In the genomic region with DNA sequence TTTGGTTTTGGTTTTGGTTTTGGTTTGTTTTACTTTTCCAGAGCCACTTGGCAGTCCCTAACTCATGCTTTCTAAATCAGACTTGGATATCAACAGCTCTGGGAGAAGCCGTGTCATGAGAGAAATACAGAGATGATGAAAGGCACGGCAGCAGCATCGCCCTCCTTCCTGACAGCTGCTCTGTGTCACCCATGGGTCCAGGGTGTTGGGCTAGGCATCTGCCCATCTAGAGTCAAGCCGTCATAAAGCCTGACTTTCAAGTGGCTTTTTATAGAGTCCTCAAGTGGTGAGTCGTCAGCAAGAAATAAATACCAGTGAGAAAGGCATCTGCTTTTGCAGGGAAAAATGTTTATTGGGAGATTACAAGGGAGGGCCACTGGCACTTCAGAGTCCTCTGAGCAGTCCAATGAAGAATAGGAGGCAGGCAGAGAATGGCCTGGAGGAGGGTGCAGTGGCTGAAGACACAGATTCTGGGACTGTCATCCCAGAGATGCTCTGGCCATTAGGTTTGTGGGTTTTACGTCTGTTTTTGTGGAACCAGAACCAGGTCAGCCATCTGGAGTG, we compare ENCODE assay signal across 28 mouse cellular contexts. TPM values are rescaled to one million over a fixed set of nuclear protein-coding genes. Genes with fewer than 3 reads are reported as not detected.
DNase-seq lines count a peak whose midpoint lies in the region; ATAC-seq and TF ChIP-seq lines count a peak whose summit lies in the region.
"Had no signal": no experiment of that assay in that cellular context is flagged by ENCODE, and none has a peak within 500 bp of the region (broad histone marks: within the 10 kb centered on the region; RNA-seq: fewer than 3 reads in every experiment).

No protein-coding gene starts in this region.

- WGBS in heart, embryonic 13.5 days, result 35% methylated on average over 6 of the region's 6 CpGs
- 17% methylated on average over 6 of the region's 6 CpGs for WGBS in small intestine, adult 2 months

- H3K4me3 ChIP-seq in heart, embryonic 13.5 days, result no peak overlapping the region
- H3K4me3 ChIP-seq in small intestine, adult 2 months (ENCODE audit: low read depth, low read length), result peak overlapping the region; percentile 40
- H3K4me3 ChIP-seq: embryonic facial prominence, embryonic 13.5 days; gastrocnemius, adult 2 months; hindbrain, embryonic 10.5 days; limb, embryonic 12.5 days; liver, embryonic 12.5 days; lung, embryonic 15.5 days; megakaryocyte, embryonic 14.5 days had no signal

- no peaks in the 10 kb centered on the region for H3K27me3 ChIP-seq in heart, embryonic 13.5 days (replicated peaks)
- H3K27me3 ChIP-seq in small intestine, adult 2 months (ENCODE audit: control insufficient read depth, insufficient read depth, low read length), result no peaks in the 10 kb centered on the region
- H3K27me3 ChIP-seq: embryonic facial prominence, embryonic 13.5 days; limb, embryonic 12.5 days; liver, embryonic 12.5 days; lung, embryonic 15.5 days; megakaryocyte, embryonic 14.5 days had no signal

- peaks cover 15% of the 10 kb centered on the region for H3K4me1 ChIP-seq in heart, embryonic 13.5 days
- peaks cover 13% of the 10 kb centered on the region for H3K4me1 ChIP-seq in small intestine, adult 2 months (ENCODE audit: control insufficient read depth, insufficient read depth, insufficient read length, low read length)
- H3K4me1 ChIP-seq: embryonic facial prominence, embryonic 13.5 days; hindbrain, embryonic 10.5 days; limb, embryonic 12.5 days; liver, embryonic 12.5 days; lung, embryonic 15.5 days; megakaryocyte, embryonic 14.5 days had no signal

- DNase-seq in heart, adult 18-20 months, result no peak
- DNase-seq in left cerebral cortex, postnatal 14 days (ENCODE audit: low spot score in 2 of 2), result peak; percentile 7 to 8
- DNase-seq in left cerebral cortex, adult 8-10 months (ENCODE audit: low spot score in 2 of 2), result no peak
- DNase-seq in Muller cell, postnatal 12 days (ENCODE audit: inconsistent ontology term), result peak; percentile 23
- DNase-seq in embryo, embryonic 11 days, result no peak
- DNase-seq: adrenal gland, postnatal 14 days; cerebellum, adult 11 months; cerebellum, postnatal 10 days; gastrocnemius, adult 2 months; kidney, postnatal 4 days; layer of hippocampus, adult 9-11 months; midbrain, embryonic 14.5 days; retina, postnatal 1 day; thymus, adult 2 months had no signal

- intact Hi-C loops in left cerebral cortex, postnatal 14 days (cut with DNase I), result no loop called here

- H3K27ac ChIP-seq in heart, embryonic 13.5 days (replicated peaks), result no peak overlapping the region
- H3K27ac ChIP-seq in small intestine, adult 2 months (ENCODE audit: insufficient read depth, low read depth, low read length), result 0 out of 2 replicates have a peak overlapping the region, but pooled peaks have one; percentile 41
- H3K27ac ChIP-seq: embryonic facial prominence, embryonic 13.5 days; gastrocnemius, adult 2 months; hindbrain, embryonic 10.5 days; limb, embryonic 12.5 days; liver, embryonic 12.5 days; lung, embryonic 15.5 days had no signal

- H3K4me2 ChIP-seq in heart, embryonic 13.5 days, result peak overlapping the region; percentile 46
- H3K4me2 ChIP-seq: embryonic facial prominence, embryonic 13.5 days; limb, embryonic 12.5 days; liver, embryonic 12.5 days; lung, embryonic 15.5 days had no signal

- H3K36me3 ChIP-seq in heart, embryonic 13.5 days, result no peaks in the 10 kb centered on the region
- no peaks in the 10 kb centered on the region for H3K36me3 ChIP-seq in small intestine, adult 2 months (ENCODE audit: control insufficient read depth, insufficient read depth, low read length)
- H3K36me3 ChIP-seq: embryonic facial prominence, embryonic 13.5 days; hindbrain, embryonic 10.5 days; limb, embryonic 12.5 days; liver, embryonic 12.5 days; lung, embryonic 15.5 days had no signal

- ATAC-seq in heart, embryonic 13.5 days (ENCODE audit: extremely low read depth, insufficient number of reproducible peaks, low FRiP score, low TSS enrichment), result no peak
- ATAC-seq: activated CD4-positive, CD25-positive, alpha-beta regulatory T cell, adult 4 months; forebrain, embryonic 14.5 days; liver, embryonic 12.5 days had no signal

- no peaks in the 10 kb centered on the region for H3K9me3 ChIP-seq in heart, embryonic 13.5 days
- H3K9me3 ChIP-seq: embryonic facial prominence, embryonic 13.5 days; hindbrain, embryonic 10.5 days; limb, embryonic 12.5 days; liver, embryonic 12.5 days; lung, embryonic 15.5 days had no signal

- no peak for TF ChIP-seq CTCF in small intestine, adult 2 months (IDR thresholded peaks at IDR 0.05; ENCODE audit: extremely low read depth, insufficient read length, insufficient replicate concordance, low read depth, low read length)

- no peak overlapping the region for H3K9ac ChIP-seq in heart, embryonic 13.5 days
- H3K9ac ChIP-seq: embryonic facial prominence, embryonic 13.5 days; limb, embryonic 12.5 days; liver, embryonic 12.5 days; lung, embryonic 15.5 days had no signal

- TF ChIP-seq POLR2A in small intestine, adult 2 months (IDR thresholded peaks at IDR 0.05; ENCODE audit: low read depth, low read length), result no peak

RNA-seq across cellular contexts. Expression of gene Krt31, which starts 4.0 kb away (rescaled TPM):
- polyA plus RNA-seq in heart, embryonic 13.5 days (2015; fragmentation: Nextera tagmentation; extraction: Ambion mirVana), result not detected in 2 replicates
- total RNA-seq in heart, adult 18-20 months (2021), result not detected
- not detected for total RNA-seq in left cerebral cortex, postnatal 14 days (2021)
- total RNA-seq in left cerebral cortex, adult 8-10 months (2022), result not detected
- polyA plus RNA-seq in small intestine, adult 2 months (2012; rRNA removed), result 0.20 TPM in 1 of 2 replicates, not detected in the other
- total RNA-seq: adrenal gland, postnatal 14 days; ES-E14; gastrocnemius, adult 2 months had no signal
- polyA plus RNA-seq: activated CD4-positive, CD25-positive, alpha-beta regulatory T cell, adult 4 months; embryonic facial prominence, embryonic 13.5 days; forebrain, embryonic 14.5 days; hindbrain, embryonic 10.5 days; kidney, embryonic 14.5 days; limb, embryonic 12.5 days; liver, embryonic 12.5 days; midbrain, embryonic 14.5 days; urinary bladder, adult 2 months had no signal

RNA-seq across cellular contexts. Expression of gene Krt34, which starts 5.0 kb away (rescaled TPM):
- not detected in 2 replicates for polyA plus RNA-seq in heart, embryonic 13.5 days (2015; fragmentation: Nextera tagmentation; extraction: Ambion mirVana)
- total RNA-seq in heart, adult 18-20 months (2021), result not detected
- not detected for total RNA-seq in left cerebral cortex, postnatal 14 days (2021)
- not detected for total RNA-seq in left cerebral cortex, adult 8-10 months (2022)
- polyA plus RNA-seq in small intestine, adult 2 months (2012; rRNA removed), result not detected in 2 replicates
- total RNA-seq: adrenal gland, postnatal 14 days; ES-E14; gastrocnemius, adult 2 months had no signal
- polyA plus RNA-seq: activated CD4-positive, CD25-positive, alpha-beta regulatory T cell, adult 4 months; embryonic facial prominence, embryonic 13.5 days; forebrain, embryonic 14.5 days; gonadal fat pad, adult 2 months; hindbrain, embryonic 10.5 days; kidney, embryonic 14.5 days; limb, embryonic 12.5 days; liver, embryonic 12.5 days; midbrain, embryonic 14.5 days; thymus, adult 2 months; urinary bladder, adult 2 months had no signal

RNA-seq across cellular contexts. Expression of gene Krt33b, which starts 16.7 kb away (rescaled TPM):
- not detected in 2 replicates for polyA plus RNA-seq in heart, embryonic 13.5 days (2015; fragmentation: Nextera tagmentation; extraction: Ambion mirVana)
- not detected for total RNA-seq in heart, adult 18-20 months (2021)
- total RNA-seq in left cerebral cortex, postnatal 14 days (2021), result not detected
- total RNA-seq in left cerebral cortex, adult 8-10 months (2022), result not detected
- not detected in 2 replicates for polyA plus RNA-seq in small intestine, adult 2 months (2012; rRNA removed)
- total RNA-seq: adrenal gland, postnatal 14 days; ES-E14; gastrocnemius, adult 2 months had no signal
- polyA plus RNA-seq: activated CD4-positive, CD25-positive, alpha-beta regulatory T cell, adult 4 months; embryonic facial prominence, embryonic 13.5 days; forebrain, embryonic 14.5 days; gonadal fat pad, adult 2 months; hindbrain, embryonic 10.5 days; kidney, embryonic 14.5 days; liver, embryonic 12.5 days; lung, embryonic 15.5 days; midbrain, embryonic 14.5 days; urinary bladder, adult 2 months had no signal

RNA-seq across cellular contexts. Expression of gene Krt33a, which starts 30.4 kb away (rescaled TPM):
- polyA plus RNA-seq in heart, embryonic 13.5 days (2015; fragmentation: Nextera tagmentation; extraction: Ambion mirVana), result not detected in 2 replicates
- not detected for total RNA-seq in heart, adult 18-20 months (2021)
- not detected for total RNA-seq in left cerebral cortex, postnatal 14 days (2021)
- not detected for total RNA-seq in left cerebral cortex, adult 8-10 months (2022)
- not detected in 2 replicates for polyA plus RNA-seq in small intestine, adult 2 months (2012; rRNA removed)
- total RNA-seq: adrenal gland, postnatal 14 days; ES-E14; gastrocnemius, adult 2 months had no signal
- polyA plus RNA-seq: activated CD4-positive, CD25-positive, alpha-beta regulatory T cell, adult 4 months; embryonic facial prominence, embryonic 13.5 days; forebrain, embryonic 14.5 days; hindbrain, embryonic 10.5 days; kidney, embryonic 14.5 days; limb, embryonic 12.5 days; liver, embryonic 12.5 days; lung, embryonic 15.5 days; midbrain, embryonic 14.5 days had no signal

RNA-seq across cellular contexts. Expression of gene Krt32, which starts 41.6 kb away (rescaled TPM):
- polyA plus RNA-seq in heart, embryonic 13.5 days (2015; fragmentation: Nextera tagmentation; extraction: Ambion mirVana), result not detected in 2 replicates
- total RNA-seq in heart, adult 18-20 months (2021), result not detected
- total RNA-seq in left cerebral cortex, postnatal 14 days (2021), result not detected
- total RNA-seq in left cerebral cortex, adult 8-10 months (2022), result not detected
- polyA plus RNA-seq in small intestine, adult 2 months (2012; rRNA removed), result not detected in 2 replicates
- total RNA-seq: adrenal gland, postnatal 14 days; ES-E14; gastrocnemius, adult 2 months had no signal
- polyA plus RNA-seq: activated CD4-positive, CD25-positive, alpha-beta regulatory T cell, adult 4 months; forebrain, embryonic 14.5 days; hindbrain, embryonic 10.5 days; kidney, embryonic 14.5 days; limb, embryonic 12.5 days; liver, embryonic 12.5 days; lung, embryonic 15.5 days; midbrain, embryonic 14.5 days; urinary bladder, adult 2 months had no signal

Comparison
In these comparisons a context has a peak if more than half of its experiments do, and no peak if none do; other contexts are left out.
1. DNase-seq: peak in left cerebral cortex, postnatal 14 days (2 of 2) and Muller cell, postnatal 12 days (single experiment); none in heart, adult 18-20 months (0 of 2), left cerebral cortex, adult 8-10 months (0 of 2) and embryo, embryonic 11 days (single experiment).